Mouse (Mus musculus): ENCODE results near the gene Fscb. TPM values are rescaled to one million over a fixed set of nuclear protein-coding genes. Genes with fewer than 3 reads are reported as not detected.

Gene Fscb
- not detected in 2 replicates for polyA plus RNA-seq (2012; rRNA removed)

- Histone ChIP-seq H3K27ac (ENCODE audit: control insufficient read depth, insufficient read depth, low read length) (no peak within 1 kb of the TSS), H3K27me3 (ENCODE audit: control insufficient read depth, insufficient read depth, low read length) (no peaks in the 10 kb centered on the region), H3K4me3 (ENCODE audit: control insufficient read depth, insufficient read depth, low read length) (no peak within 1 kb of the TSS), H3K4me1 (replicated peaks; ENCODE audit: control insufficient read depth, insufficient read depth, low read length) (no peaks in the 10 kb centered on the region), H3K36me3 (ENCODE audit: control insufficient read depth, insufficient read depth, low read length) (no peaks in the 10 kb centered on the region)
- 80% methylated on average over 1 of the region's 1 CpGs for WGBS
- no peak for DNase-seq
- TF ChIP-seq CTCF (IDR thresholded peaks at IDR 0.05; ENCODE audit: borderline replicate concordance, control insufficient read depth, extremely low read depth, insufficient read depth, low read length, poor library complexity) (no peak), POLR2A (IDR thresholded peaks at IDR 0.05; ENCODE audit: control insufficient read depth, extremely low read depth, insufficient read depth, low read length, poor library complexity) (no peak)
These were observed at the start of gene Fscb for GRCm38 (mm10) chr12:64474590-64474989. Fscb (minus strand) TSS chr12:64474690.

- Histone ChIP-seq H3K27ac (ENCODE audit: control insufficient read depth, insufficient read depth, low read length) (no peak overlapping the region), H3K4me3 (ENCODE audit: control insufficient read depth, insufficient read depth, low read length) (no peak overlapping the region)
- WGBS: 65% methylated on average over 2 of the region's 2 CpGs
These were observed 42.3 kb upstream of the Fscb start for GRCm38 (mm10) chr12:64516775-64517174.

GRCm38 (mm10) chr12:64513439-64513838, 38.9 kb upstream of the Fscb start:
- H3K4me1 ChIP-seq (replicated peaks; ENCODE audit: control insufficient read depth, insufficient read depth, low read length): no peaks in the 10 kb centered on the region
- no peaks in the 10 kb centered on the region for H3K36me3 ChIP-seq (ENCODE audit: control insufficient read depth, insufficient read depth, low read length)
- DNase-seq: no peak
- no peaks in the 10 kb centered on the region for H3K27me3 ChIP-seq (ENCODE audit: control insufficient read depth, insufficient read depth, low read length)
- no peak overlapping the region for H3K27ac ChIP-seq (ENCODE audit: control insufficient read depth, insufficient read depth, low read length)
- no peak overlapping the region for H3K4me3 ChIP-seq (ENCODE audit: control insufficient read depth, insufficient read depth, low read length)
- 91% methylated on average over 1 of the region's 1 CpGs for WGBS
- TF ChIP-seq CTCF (IDR thresholded peaks at IDR 0.05; ENCODE audit: borderline replicate concordance, control insufficient read depth, extremely low read depth, insufficient read depth, low read length, poor library complexity) (no peak), POLR2A (IDR thresholded peaks at IDR 0.05; ENCODE audit: control insufficient read depth, extremely low read depth, insufficient read depth, low read length, poor library complexity) (no peak)

More at GRCm38 (mm10) chr12:64516775-64517174, 42.3 kb upstream of the Fscb start:
- H3K36me3 ChIP-seq (ENCODE audit: control insufficient read depth, insufficient read depth, low read length): no peaks in the 10 kb centered on the region
- no peak for DNase-seq
- no peaks in the 10 kb centered on the region for H3K27me3 ChIP-seq (ENCODE audit: control insufficient read depth, insufficient read depth, low read length)
- TF ChIP-seq POLR2A (IDR thresholded peaks at IDR 0.05; ENCODE audit: control insufficient read depth, extremely low read depth, insufficient read depth, low read length, poor library complexity) (no peak), CTCF (IDR thresholded peaks at IDR 0.05; ENCODE audit: borderline replicate concordance, control insufficient read depth, extremely low read depth, insufficient read depth, low read length, poor library complexity) (no peak)
- no peaks in the 10 kb centered on the region for H3K4me1 ChIP-seq (replicated peaks; ENCODE audit: control insufficient read depth, insufficient read depth, low read length)

GRCm38 (mm10) chr12:64497706-64498105, 23.2 kb upstream of the Fscb start:
- no peaks in the 10 kb centered on the region for H3K27me3 ChIP-seq (ENCODE audit: control insufficient read depth, insufficient read depth, low read length)
- H3K4me3 ChIP-seq (ENCODE audit: control insufficient read depth, insufficient read depth, low read length): no peak overlapping the region
- no peak for DNase-seq
- H3K36me3 ChIP-seq (ENCODE audit: control insufficient read depth, insufficient read depth, low read length): no peaks in the 10 kb centered on the region
- TF ChIP-seq CTCF (IDR thresholded peaks at IDR 0.05; ENCODE audit: borderline replicate concordance, control insufficient read depth, extremely low read depth, insufficient read depth, low read length, poor library complexity) (no peak), POLR2A (IDR thresholded peaks at IDR 0.05; ENCODE audit: control insufficient read depth, extremely low read depth, insufficient read depth, low read length, poor library complexity) (no peak)
- no peaks in the 10 kb centered on the region for H3K4me1 ChIP-seq (replicated peaks; ENCODE audit: control insufficient read depth, insufficient read depth, low read length)
- WGBS: 80% methylated on average over 5 of the region's 5 CpGs
- H3K27ac ChIP-seq (ENCODE audit: control insufficient read depth, insufficient read depth, low read length): no peak overlapping the region

GRCm38 (mm10) chr12:64473615-64474014, 875 bp downstream of the Fscb start:
- Histone ChIP-seq H3K36me3 (ENCODE audit: control insufficient read depth, insufficient read depth, low read length) (no peaks in the 10 kb centered on the region), H3K4me1 (replicated peaks; ENCODE audit: control insufficient read depth, insufficient read depth, low read length) (no peaks in the 10 kb centered on the region), H3K27ac (ENCODE audit: control insufficient read depth, insufficient read depth, low read length) (no peak overlapping the region), H3K27me3 (ENCODE audit: control insufficient read depth, insufficient read depth, low read length) (no peaks in the 10 kb centered on the region), H3K4me3 (ENCODE audit: control insufficient read depth, insufficient read depth, low read length) (no peak overlapping the region)
- no peak for DNase-seq
- whole genome bisulfite sequencing: 87% methylated on average over 1 of the region's 1 CpGs
- no peak for TF ChIP-seq CTCF (IDR thresholded peaks at IDR 0.05; ENCODE audit: borderline replicate concordance, control insufficient read depth, extremely low read depth, insufficient read depth, low read length, poor library complexity)
- no peak for TF ChIP-seq POLR2A (IDR thresholded peaks at IDR 0.05; ENCODE audit: control insufficient read depth, extremely low read depth, insufficient read depth, low read length, poor library complexity)

GRCm38 (mm10) chr12:64473136-64473535, 1.4 kb downstream of the Fscb start:
- Histone ChIP-seq H3K4me1 (replicated peaks; ENCODE audit: control insufficient read depth, insufficient read depth, low read length) (no peaks in the 10 kb centered on the region), H3K36me3 (ENCODE audit: control insufficient read depth, insufficient read depth, low read length) (no peaks in the 10 kb centered on the region), H3K27ac (ENCODE audit: control insufficient read depth, insufficient read depth, low read length) (no peak overlapping the region), H3K4me3 (ENCODE audit: control insufficient read depth, insufficient read depth, low read length) (no peak overlapping the region), H3K27me3 (ENCODE audit: control insufficient read depth, insufficient read depth, low read length) (no peaks in the 10 kb centered on the region)
- 96% methylated on average over 1 of the region's 1 CpGs for WGBS
- TF ChIP-seq CTCF (IDR thresholded peaks at IDR 0.05; ENCODE audit: borderline replicate concordance, control insufficient read depth, extremely low read depth, insufficient read depth, low read length, poor library complexity) (no peak), POLR2A (IDR thresholded peaks at IDR 0.05; ENCODE audit: control insufficient read depth, extremely low read depth, insufficient read depth, low read length, poor library complexity) (no peak)
- DNase-seq: no peak

GRCm38 (mm10) chr12:64455228-64455627, 19.3 kb downstream of the Fscb start:
- Histone ChIP-seq H3K27ac (ENCODE audit: control insufficient read depth, insufficient read depth, low read length) (no peak overlapping the region), H3K4me1 (replicated peaks; ENCODE audit: control insufficient read depth, insufficient read depth, low read length) (no peaks in the 10 kb centered on the region), H3K4me3 (ENCODE audit: control insufficient read depth, insufficient read depth, low read length) (no peak overlapping the region), H3K36me3 (ENCODE audit: control insufficient read depth, insufficient read depth, low read length) (no peaks in the 10 kb centered on the region), H3K27me3 (ENCODE audit: control insufficient read depth, insufficient read depth, low read length) (no peaks in the 10 kb centered on the region)
- TF ChIP-seq CTCF (IDR thresholded peaks at IDR 0.05; ENCODE audit: borderline replicate concordance, control insufficient read depth, extremely low read depth, insufficient read depth, low read length, poor library complexity): no peak
- no peak for TF ChIP-seq POLR2A (IDR thresholded peaks at IDR 0.05; ENCODE audit: control insufficient read depth, extremely low read depth, insufficient read depth, low read length, poor library complexity)
- no peak for DNase-seq
